Mouse (Mus musculus) intestine, embryonic 15.5 days (tissue): Measurements from ENCODE around the gene Gm44503. TPM values are rescaled to one million over a fixed set of nuclear protein-coding genes. Genes with fewer than 3 reads are reported as not detected.

Experiments used
- ATAC-seq: fragments of 200-750 bp; cut with Nextera tagmentation; 2 replicates; pipeline ENCODE4 v1.8.0; 2017; ENCODE audit warnings: moderate TSS enrichment, moderate library complexity
- H3K27ac ChIP-seq: fragments of 300-500 bp; sonication (generic); 2 replicates; pipeline ENCODE4 v1.5.1; 2015; ENCODE audit warnings: mild to moderate bottlenecking, inconsistent platforms
- H3K27me3 ChIP-seq: fragments of 300-500 bp; sonication (generic); replicated peaks from 2 replicates; pipeline ENCODE4 v1.6.1; 2015; ENCODE audit warnings: inconsistent platforms
- H3K36me3 ChIP-seq: fragments of 300-500 bp; sonication (generic); 2 replicates; pipeline ENCODE4 v1.6.1; 2015; ENCODE audit warnings: inconsistent platforms
- H3K4me1 ChIP-seq: fragments of 300-500 bp; sonication (generic); replicated peaks from 2 replicates; pipeline ENCODE4 v1.6.1; 2015; ENCODE audit warnings: inconsistent platforms
- H3K4me2 ChIP-seq: fragments of 300-500 bp; sonication (generic); replicated peaks from 2 replicates; pipeline ENCODE4 v1.6.1; 2015; ENCODE audit warnings: mild to moderate bottlenecking, inconsistent platforms
- H3K4me3 ChIP-seq: fragments of 300-500 bp; sonication (generic); replicated peaks from 2 replicates; pipeline ENCODE4 v1.5.1; 2015; ENCODE audit warnings: inconsistent platforms
- H3K9ac ChIP-seq: fragments of 300-500 bp; sonication (generic); 2 replicates; pipeline ENCODE4 v1.6.1; 2015; ENCODE audit warnings: inconsistent platforms
- H3K9me3 ChIP-seq: fragments of 300-500 bp; sonication (generic); 2 replicates; pipeline ENCODE4 v1.6.1; 2016; ENCODE audit warnings: inconsistent platforms
- WGBS: fragments of 180-500 bp; shearing (Covaris S2); methylation state at CpG from one replicate; pipeline ENCODE4 v1.1.7; 2015; 5-methylcytosine and 5-hydroxymethylcytosine counted together
- polyA plus RNA-seq: library from polyadenylated mRNA; unstranded; fragments of >200 nt; fragmentation: Nextera tagmentation; extraction: Ambion mirVana; gene quantifications from 2 replicates; pipeline ENCODE4 v1.2.1, GENCODE M21; 2015

The Gm44503 gene
- polyA plus RNA-seq, result not detected in 2 replicates

- H3K9ac ChIP-seq, result peak within 1 kb of the TSS; percentile 61
- H3K36me3 ChIP-seq, result no peaks in the 10 kb centered on the region
- peak; percentile 93 for ATAC-seq
- WGBS, result under 1% methylated on average over 43 of the region's 43 CpGs
- H3K4me3 ChIP-seq, result peak within 1 kb of the TSS; percentile 73
- no peaks in the 10 kb centered on the region for H3K9me3 ChIP-seq
- peak within 1 kb of the TSS; percentile 77 for H3K4me2 ChIP-seq
- peak within 1 kb of the TSS; percentile 14; the same call in 1 of the 2 replicates for H3K27ac ChIP-seq
- H3K4me1 ChIP-seq, result 0 out of 2 replicates have a peak, but pooled peaks cover 5% of the 10 kb centered on the region
- no peaks in the 10 kb centered on the region for H3K27me3 ChIP-seq
Observed at GRCm38 (mm10) chr9:72958521-72959450, at the start of gene Gm44503, which contains the start of gene Dyx1c1. TSS of gene Gm44503 (plus strand) at chr9:72958852. TSS of gene Dyx1c1 (plus strand) at chr9:72958785.

GRCm38 (mm10) chr9:72911381-72911780 lies 47.3 kb upstream of the Gm44503 start:
- H3K4me1 ChIP-seq, result no peaks in the 10 kb centered on the region
- H3K27ac ChIP-seq, result no peak overlapping the region
- H3K9me3 ChIP-seq, result no peaks in the 10 kb centered on the region
- 88% methylated on average over 2 of the region's 2 CpGs for WGBS
- no peaks in the 10 kb centered on the region for H3K27me3 ChIP-seq
- H3K9ac ChIP-seq, result no peak overlapping the region
- no peak for ATAC-seq
- H3K4me2 ChIP-seq, result no peak overlapping the region
- H3K4me3 ChIP-seq, result no peak overlapping the region
- H3K36me3 ChIP-seq, result no peaks in the 10 kb centered on the region

- no peak for ATAC-seq
- H3K4me2 ChIP-seq, result no peak overlapping the region
- 57% methylated on average over 6 of the region's 6 CpGs for WGBS
- no peak overlapping the region for H3K9ac ChIP-seq
- H3K4me3 ChIP-seq, result no peak overlapping the region
- no peaks in the 10 kb centered on the region for H3K36me3 ChIP-seq
- no peaks in the 10 kb centered on the region for H3K9me3 ChIP-seq
- no peak overlapping the region for H3K27ac ChIP-seq
- no peaks in the 10 kb centered on the region for H3K27me3 ChIP-seq
- H3K4me1 ChIP-seq, result no peaks in the 10 kb centered on the region
Observed at GRCm38 (mm10) chr9:72913551-72913950, 45.1 kb upstream of the Gm44503 start.

GRCm38 (mm10) chr9:72915728-72916127 lies 42.9 kb upstream of the Gm44503 start:
- 71% methylated on average over 7 of the region's 7 CpGs for WGBS
- Histone ChIP-seq H3K4me2 (no peak overlapping the region), H3K36me3 (no peaks in the 10 kb centered on the region), H3K27ac (no peak overlapping the region), H3K4me3 (no peak overlapping the region), H3K9ac (no peak overlapping the region), H3K27me3 (no peaks in the 10 kb centered on the region), H3K9me3 (no peaks in the 10 kb centered on the region), H3K4me1 (no peaks in the 10 kb centered on the region)
- ATAC-seq, result no peak

GRCm38 (mm10) chr9:72923068-72923467 lies 35.6 kb upstream of the Gm44503 start:
- no peak for ATAC-seq
- no peak overlapping the region for H3K9ac ChIP-seq
- peaks cover 7% of the 10 kb centered on the region; the same call in 1 of the 2 replicates for H3K4me1 ChIP-seq
- H3K27me3 ChIP-seq, result peaks cover 5% of the 10 kb centered on the region; the same call in 1 of the 2 replicates
- 87% methylated on average over 3 of the region's 3 CpGs for WGBS
- no peak overlapping the region for H3K4me2 ChIP-seq
- H3K36me3 ChIP-seq, result no peaks in the 10 kb centered on the region
- no peak overlapping the region for H3K27ac ChIP-seq
- no peaks in the 10 kb centered on the region for H3K9me3 ChIP-seq
- H3K4me3 ChIP-seq, result no peak overlapping the region

- ATAC-seq, result peak; percentile 94
- peaks cover 7% of the 10 kb centered on the region; the same call in 1 of the 2 replicates for H3K4me1 ChIP-seq
Observed at GRCm38 (mm10) chr9:72925021-72925934, 33.4 kb upstream of the Gm44503 start, which contains the start of gene Pygo1. TSS of gene Pygo1 (plus strand) at chr9:72925645.

DNA sequence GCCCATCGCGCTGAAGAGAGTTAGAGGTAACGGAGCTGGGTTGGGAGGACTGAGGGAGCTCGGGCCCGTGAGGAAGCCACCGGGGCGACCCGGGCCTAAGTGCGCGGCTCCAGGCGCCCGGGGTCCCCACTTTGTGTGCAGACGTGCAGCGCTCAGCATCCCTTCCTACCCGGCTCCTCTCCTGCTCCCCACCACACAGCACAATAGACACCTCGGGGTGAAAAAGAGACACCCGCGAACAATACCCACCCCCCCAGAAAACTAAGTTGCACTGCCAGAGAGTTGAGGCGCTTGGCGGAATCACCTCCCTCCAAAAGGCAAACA lies 32.8 kb upstream of the Gm44503 start:
- ATAC-seq, result no peak; the same call in 1 of the 2 replicates
- H3K36me3 ChIP-seq, result no peaks in the 10 kb centered on the region
- H3K9me3 ChIP-seq, result no peaks in the 10 kb centered on the region
- peak overlapping the region; percentile 79 for H3K4me3 ChIP-seq
- H3K9ac ChIP-seq, result peak overlapping the region; percentile 88
- H3K27me3 ChIP-seq, result peaks cover 5% of the 10 kb centered on the region; the same call in 1 of the 2 replicates
- WGBS, result 2% methylated on average over 20 of the region's 20 CpGs
- peak overlapping the region; percentile 89 for H3K27ac ChIP-seq
- peaks cover 7% of the 10 kb centered on the region; the same call in 1 of the 2 replicates for H3K4me1 ChIP-seq
- peak overlapping the region; percentile 94 for H3K4me2 ChIP-seq

More at GRCm38 (mm10) chr9:72925021-72925934, 33.4 kb upstream of the Gm44503 start, which contains the start of gene Pygo1:
- Histone ChIP-seq H3K9me3 (no peaks in the 10 kb centered on the region), H3K4me3 (peak within 1 kb of the TSS; percentile 79), H3K4me2 (peak within 1 kb of the TSS; percentile 94), H3K27ac (peak within 1 kb of the TSS; percentile 89), H3K27me3 (peaks cover 5% of the 10 kb centered on the region; the same call in 1 of the 2 replicates), H3K9ac (peak within 1 kb of the TSS; percentile 88), H3K36me3 (no peaks in the 10 kb centered on the region)
- WGBS, result under 1% methylated on average over 76 of the region's 108 CpGs

- ATAC-seq, result no peak
- 0 out of 2 replicates have a peak, but pooled peaks cover 3% of the 10 kb centered on the region for H3K4me1 ChIP-seq
- H3K27ac ChIP-seq, result no peak overlapping the region
- H3K4me2 ChIP-seq, result no peak overlapping the region
- no peaks in the 10 kb centered on the region for H3K27me3 ChIP-seq
- no peaks in the 10 kb centered on the region for H3K9me3 ChIP-seq
- H3K36me3 ChIP-seq, result no peaks in the 10 kb centered on the region
- H3K9ac ChIP-seq, result no peak overlapping the region
- no peak overlapping the region for H3K4me3 ChIP-seq
- WGBS, result 79% methylated on average over 13 of the region's 13 CpGs
Observed at GRCm38 (mm10) chr9:72931166-72931790, 27.4 kb upstream of the Gm44503 start.

GRCm38 (mm10) chr9:72935309-72935708 lies 23.3 kb upstream of the Gm44503 start:
- no peak overlapping the region for H3K27ac ChIP-seq
- ATAC-seq, result no peak
- no peak overlapping the region for H3K4me2 ChIP-seq
- no peaks in the 10 kb centered on the region for H3K4me1 ChIP-seq
- H3K9ac ChIP-seq, result no peak overlapping the region
- 91% methylated on average over 4 of the region's 4 CpGs for WGBS
- no peaks in the 10 kb centered on the region for H3K9me3 ChIP-seq
- no peaks in the 10 kb centered on the region for H3K36me3 ChIP-seq
- no peak overlapping the region for H3K4me3 ChIP-seq
- no peaks in the 10 kb centered on the region for H3K27me3 ChIP-seq

GRCm38 (mm10) chr9:72936301-72936700 lies 22.4 kb upstream of the Gm44503 start:
- H3K4me3 ChIP-seq, result no peak overlapping the region
- H3K27ac ChIP-seq, result no peak overlapping the region
- H3K4me2 ChIP-seq, result no peak overlapping the region
- WGBS, result 81% methylated on average over 2 of the region's 2 CpGs
- no peak for ATAC-seq
- no peaks in the 10 kb centered on the region for H3K9me3 ChIP-seq
- H3K4me1 ChIP-seq, result no peaks in the 10 kb centered on the region
- no peaks in the 10 kb centered on the region for H3K27me3 ChIP-seq
- H3K9ac ChIP-seq, result no peak overlapping the region
- H3K36me3 ChIP-seq, result no peaks in the 10 kb centered on the region

GRCm38 (mm10) chr9:72943424-72943823 lies 15.2 kb upstream of the Gm44503 start:
- Histone ChIP-seq H3K4me2 (no peak overlapping the region), H3K9ac (no peak overlapping the region), H3K36me3 (0 out of 2 replicates have a peak, but pooled peaks cover 5% of the 10 kb centered on the region), H3K27me3 (no peaks in the 10 kb centered on the region), H3K4me1 (no peaks in the 10 kb centered on the region), H3K4me3 (no peak overlapping the region), H3K9me3 (no peaks in the 10 kb centered on the region), H3K27ac (no peak overlapping the region)
- WGBS, result 49% methylated on average over 3 of the region's 3 CpGs
- no peak for ATAC-seq
